Mouse (Mus musculus) gastrocnemius, postnatal 25 days (tissue): Measurements from ENCODE around the gene Ero1lb. TPM values are rescaled to one million over a fixed set of nuclear protein-coding genes. Genes with fewer than 3 reads are reported as not detected.

Source experiments
- DNase-seq: peaks from one replicate; pipeline ENCODE4 v3.0.0; 2022
- long read RNA-seq, 2 experiments: library from polyadenylated mRNA; stranded (forward); transcript quantifications; one replicate each; pipeline ENCODE4 v2.0.0; 2021
- total RNA-seq, 2 experiments: library from RNA; stranded (reverse); gene quantifications; 1 replicate in 1 of 2; 2 replicates in 1 of 2; pipeline ENCODE4 v1.2.3; 2021

Gene Ero1lb
- 1 to 10 TPM in 1 of 2 experiments, under 1 TPM in 1; 0.92 to 1.3 TPM for total RNA-seq
- long read RNA-seq, experiment 1, result 0 reads
- long read RNA-seq, experiment 2, result 0 reads

- peak; percentile 97 for DNase-seq
Observed at GRCm38 (mm10) chr13:12565621-12566390, at the start of gene Ero1lb. Gene Ero1lb, plus strand, starts transcription at chr13:12565874.

- no peak for DNase-seq
Observed at GRCm38 (mm10) chr13:12519371-12519770, 46.3 kb upstream of the Ero1lb start.

- DNase-seq, result peak; percentile 17
Observed at GRCm38 (mm10) chr13:12519955-12520584, 45.6 kb upstream of the Ero1lb start, which contains the start of gene Edaradd. Gene Edaradd, minus strand, starts transcription at chr13:12520438.

- no peak for DNase-seq
Observed at GRCm38 (mm10) chr13:12522346-12522745, 43.3 kb upstream of the Ero1lb start.

GRCm38 (mm10) chr13:12525678-12526077 lies 40.0 kb upstream of the Ero1lb start:
- DNase-seq, result no peak

GRCm38 (mm10) chr13:12534628-12535027 lies 31.0 kb upstream of the Ero1lb start:
- DNase-seq, result no peak

GRCm38 (mm10) chr13:12537971-12538370 lies 27.7 kb upstream of the Ero1lb start:
- DNase-seq, result no peak

- DNase-seq, result no peak
Observed at GRCm38 (mm10) chr13:12539716-12540115, 26.0 kb upstream of the Ero1lb start.

- DNase-seq, result no peak
Observed at GRCm38 (mm10) chr13:12540119-12540518, 25.6 kb upstream of the Ero1lb start.

GRCm38 (mm10) chr13:12542006-12542981 lies 23.4 kb upstream of the Ero1lb start:
- peak; percentile 15 for DNase-seq

- DNase-seq, result no peak
Observed at GRCm38 (mm10) chr13:12543246-12543645, 22.4 kb upstream of the Ero1lb start.

- no peak for DNase-seq
Observed at GRCm38 (mm10) chr13:12543880-12544568, 21.6 kb upstream of the Ero1lb start.

- no peak for DNase-seq
Observed at GRCm38 (mm10) chr13:12554211-12554610, 11.5 kb upstream of the Ero1lb start.

- no peak for DNase-seq
Observed at GRCm38 (mm10) chr13:12559044-12559443, 6.6 kb upstream of the Ero1lb start.

GRCm38 (mm10) chr13:12559462-12560120 lies 6.1 kb upstream of the Ero1lb start:
- DNase-seq, result no peak

- no peak for DNase-seq
Observed at GRCm38 (mm10) chr13:12561729-12562128, 3.9 kb upstream of the Ero1lb start.

- no peak for DNase-seq
Observed at GRCm38 (mm10) chr13:12562256-12562655, 3.4 kb upstream of the Ero1lb start.

- no peak for DNase-seq
Observed at GRCm38 (mm10) chr13:12567936-12568335, 2.3 kb downstream of the Ero1lb start.

GRCm38 (mm10) chr13:12568597-12569469 lies 3.2 kb downstream of the Ero1lb start:
- no peak for DNase-seq

GRCm38 (mm10) chr13:12569741-12570140 lies 4.1 kb downstream of the Ero1lb start:
- no peak for DNase-seq
